Mouse (Mus musculus): ENCODE measurements at regions not wholly inside any gene's neighbourhood (a gene's known extent, or its start where the extent isn't known, plus 50 kb on each side); places are given as distances from the start of the nearest gene placed in this dataset.

DNA sequence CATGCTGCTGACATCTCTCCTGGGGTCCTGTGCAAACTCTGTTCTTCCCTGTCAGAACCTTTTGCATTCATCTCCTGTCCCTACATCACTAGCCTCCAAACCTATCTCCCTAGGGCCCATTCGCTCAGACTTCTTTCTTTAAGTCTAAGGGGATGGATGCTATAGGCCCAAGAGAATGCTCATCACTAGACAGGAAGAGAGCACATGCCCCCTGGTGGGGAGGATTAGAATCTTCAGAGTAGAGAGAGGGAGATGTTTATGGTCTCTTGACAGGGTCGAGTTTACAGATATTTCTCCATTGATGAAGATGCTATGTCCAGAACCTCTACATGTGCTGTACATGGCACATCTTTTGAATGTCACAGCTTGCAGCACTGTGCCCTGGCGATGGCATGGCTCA lies 94.9 kb upstream of the St8sia2 start:
- Histone ChIP-seq H3K36me3 (no peaks in the 10 kb centered on the region), H3K27me3 (no peaks in the 10 kb centered on the region), H3K4me2 (replicated peaks) (no peak overlapping the region), H3K4me1 (no peaks in the 10 kb centered on the region), H3K4me3 (no peak overlapping the region), H3K27ac (no peak overlapping the region), H3K9ac (no peak overlapping the region), H3K9me3 (no peaks in the 10 kb centered on the region)
- no peak for ATAC-seq (ENCODE audit: insufficient number of reproducible peaks, insufficient read depth, low FRiP score, low TSS enrichment)
- WGBS = 66% methylated on average over 3 of the region's 3 CpGs

DNA sequence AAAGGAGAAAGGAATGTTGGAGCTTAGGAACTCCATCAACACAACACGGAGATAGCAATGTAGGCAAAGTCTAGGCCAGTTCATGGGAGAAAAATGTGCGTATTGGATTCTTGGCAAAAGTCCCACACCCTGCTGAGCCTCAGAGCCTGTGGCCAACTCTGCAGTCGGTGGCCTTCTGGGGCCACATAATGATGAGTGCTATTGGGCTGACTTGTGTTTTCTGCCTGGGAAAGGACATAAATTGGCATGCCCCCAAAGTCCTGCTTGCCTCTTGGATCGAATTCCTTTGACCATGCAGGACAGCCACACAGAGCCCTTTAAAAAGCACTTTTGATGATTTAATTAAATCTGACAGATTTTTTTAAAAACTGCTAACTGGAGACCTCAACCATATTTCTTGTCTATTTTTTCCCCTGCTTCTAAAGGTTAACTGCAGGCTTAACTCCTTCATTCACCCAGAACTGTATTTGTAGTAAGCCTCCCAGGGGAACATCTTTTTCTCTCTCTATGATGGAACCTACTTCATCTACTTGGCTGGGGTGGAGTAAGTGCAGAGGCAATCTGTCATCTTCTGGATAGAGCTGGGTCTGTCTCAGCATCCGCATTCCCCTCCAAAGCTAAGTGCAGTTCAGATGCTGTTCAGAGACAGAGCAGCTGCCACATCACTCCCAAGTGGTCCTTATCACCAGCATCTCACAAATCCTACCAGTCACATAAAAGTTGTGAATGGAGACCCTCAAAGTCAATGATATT lies 93.9 kb upstream of the St8sia2 start:
- Histone ChIP-seq H3K27me3 (no peaks in the 10 kb centered on the region), H3K36me3 (no peaks in the 10 kb centered on the region), H3K27ac (no peak overlapping the region), H3K4me2 (replicated peaks) (no peak overlapping the region), H3K9me3 (no peaks in the 10 kb centered on the region), H3K9ac (no peak overlapping the region), H3K4me1 (no peaks in the 10 kb centered on the region), H3K4me3 (no peak overlapping the region)
- peak; percentile 56; the same call in 1 of the 2 replicates for ATAC-seq (ENCODE audit: insufficient number of reproducible peaks, insufficient read depth, low FRiP score, low TSS enrichment)
- WGBS = 57% methylated on average over 5 of the region's 5 CpGs

DNA sequence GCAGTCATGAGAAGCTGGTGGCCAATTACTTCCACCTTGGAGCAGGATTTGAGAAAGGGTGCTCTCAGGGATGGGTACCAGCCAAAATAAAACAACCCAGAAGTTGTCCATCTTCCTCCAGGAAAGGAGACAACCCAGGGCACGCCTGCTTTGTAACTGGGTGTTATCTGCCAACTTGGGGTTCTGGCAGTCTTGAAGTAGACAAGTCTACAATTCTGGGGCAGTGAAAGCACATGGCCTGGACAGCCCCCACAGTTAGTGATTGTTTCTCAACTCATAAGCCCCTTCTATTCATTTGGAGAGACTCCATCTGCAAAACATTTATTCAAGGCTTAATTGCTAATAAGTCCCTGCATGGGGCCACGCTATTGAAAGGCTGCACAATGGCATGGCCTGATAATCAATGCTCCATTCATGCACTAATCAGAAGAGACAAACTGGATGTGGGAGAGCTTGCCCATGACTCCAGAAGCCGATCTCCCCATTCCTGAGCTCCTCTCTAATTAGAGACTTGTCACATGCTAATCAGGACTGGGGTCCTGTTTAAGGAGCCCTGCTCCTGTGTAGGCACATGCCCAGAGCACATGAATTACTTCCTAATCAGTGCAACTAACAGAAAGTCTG lies 78.0 kb upstream of the St8sia2 start:
- H3K9me3 ChIP-seq = 0 out of 2 replicates have a peak, but pooled peaks cover 5% of the 10 kb centered on the region
- H3K9ac ChIP-seq = no peak overlapping the region
- ATAC-seq (ENCODE audit: insufficient number of reproducible peaks, insufficient read depth, low FRiP score, low TSS enrichment) = no peak
- no peak overlapping the region for H3K4me3 ChIP-seq
- no peaks in the 10 kb centered on the region for H3K27me3 ChIP-seq
- no peak overlapping the region for H3K27ac ChIP-seq
- 52% methylated on average over 3 of the region's 3 CpGs for WGBS
- H3K4me2 ChIP-seq (replicated peaks) = no peak overlapping the region
- no peaks in the 10 kb centered on the region for H3K36me3 ChIP-seq
- H3K4me1 ChIP-seq = no peaks in the 10 kb centered on the region

DNA sequence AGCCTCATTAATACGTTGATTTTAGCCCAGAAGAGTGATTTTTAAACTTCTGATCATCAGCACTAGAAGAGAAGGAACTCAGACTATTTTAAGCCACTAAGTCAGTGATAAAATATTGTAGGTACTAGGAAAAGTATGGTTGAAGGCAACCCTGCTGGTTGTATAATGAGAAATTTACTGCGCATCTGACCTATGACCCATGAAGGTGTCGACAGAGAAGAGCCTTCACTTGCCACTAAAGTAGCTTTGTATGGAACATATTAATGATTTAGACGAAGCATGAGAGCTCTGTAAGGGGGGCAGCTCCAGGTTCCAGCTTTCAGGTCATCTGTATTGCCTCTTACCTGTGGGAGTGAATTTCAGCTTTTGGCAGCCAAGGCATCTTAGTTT lies 67.4 kb upstream of the St8sia2 start:
- H3K9me3 ChIP-seq = no peaks in the 10 kb centered on the region
- no peak overlapping the region for H3K9ac ChIP-seq
- no peak overlapping the region for H3K4me3 ChIP-seq
- no peaks in the 10 kb centered on the region for H3K4me1 ChIP-seq
- H3K27me3 ChIP-seq = no peaks in the 10 kb centered on the region
- no peak overlapping the region for H3K27ac ChIP-seq
- H3K36me3 ChIP-seq = no peaks in the 10 kb centered on the region
- WGBS = 77% methylated on average over 4 of the region's 4 CpGs
- ATAC-seq (ENCODE audit: insufficient number of reproducible peaks, insufficient read depth, low FRiP score, low TSS enrichment) = no peak
- H3K4me2 ChIP-seq (replicated peaks) = no peak overlapping the region

DNA sequence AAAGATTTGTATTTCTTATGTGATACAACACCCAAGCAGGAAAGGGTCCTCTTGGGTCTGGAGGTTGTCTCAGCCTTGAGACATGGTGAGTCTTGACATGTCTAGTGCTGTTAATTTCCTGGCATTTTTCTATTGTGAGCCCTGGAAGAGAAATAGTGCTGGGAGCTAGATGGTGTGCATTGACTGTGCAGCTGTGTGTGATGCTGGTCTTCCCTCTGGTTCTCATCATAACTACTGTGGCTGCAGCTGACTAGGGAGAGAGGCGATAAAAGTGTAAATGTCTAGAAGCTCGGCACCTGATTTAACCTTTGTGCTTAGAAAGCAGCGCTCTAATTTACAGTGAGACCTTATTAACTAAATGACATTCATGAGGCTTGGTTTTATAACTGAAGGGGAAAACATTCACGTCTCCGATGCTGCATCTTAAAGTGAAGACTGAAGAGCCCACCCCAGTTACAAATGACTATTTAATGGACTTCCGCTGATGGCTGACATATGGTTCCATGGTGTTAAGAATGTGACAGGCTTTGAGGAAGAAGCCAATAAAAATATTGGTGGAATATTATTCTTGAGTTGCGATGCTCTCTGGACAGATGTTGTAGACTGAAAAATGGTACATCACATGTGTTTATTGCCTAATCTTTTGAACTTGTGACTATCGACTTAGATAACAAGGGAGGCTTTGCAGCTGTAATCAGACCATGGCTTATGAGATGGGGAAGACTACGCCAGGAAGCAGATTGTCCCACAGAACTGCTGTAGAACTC lies 66.8 kb upstream of the St8sia2 start:
- no peaks in the 10 kb centered on the region for H3K36me3 ChIP-seq
- 83% methylated on average over 9 of the region's 9 CpGs for WGBS
- H3K9ac ChIP-seq = no peak overlapping the region
- H3K27me3 ChIP-seq = no peaks in the 10 kb centered on the region
- H3K4me3 ChIP-seq = no peak overlapping the region
- H3K4me1 ChIP-seq = no peaks in the 10 kb centered on the region
- no peak overlapping the region for H3K27ac ChIP-seq
- ATAC-seq (ENCODE audit: insufficient number of reproducible peaks, insufficient read depth, low FRiP score, low TSS enrichment) = no peak
- H3K4me2 ChIP-seq (replicated peaks) = no peak overlapping the region
- H3K9me3 ChIP-seq = no peaks in the 10 kb centered on the region

DNA sequence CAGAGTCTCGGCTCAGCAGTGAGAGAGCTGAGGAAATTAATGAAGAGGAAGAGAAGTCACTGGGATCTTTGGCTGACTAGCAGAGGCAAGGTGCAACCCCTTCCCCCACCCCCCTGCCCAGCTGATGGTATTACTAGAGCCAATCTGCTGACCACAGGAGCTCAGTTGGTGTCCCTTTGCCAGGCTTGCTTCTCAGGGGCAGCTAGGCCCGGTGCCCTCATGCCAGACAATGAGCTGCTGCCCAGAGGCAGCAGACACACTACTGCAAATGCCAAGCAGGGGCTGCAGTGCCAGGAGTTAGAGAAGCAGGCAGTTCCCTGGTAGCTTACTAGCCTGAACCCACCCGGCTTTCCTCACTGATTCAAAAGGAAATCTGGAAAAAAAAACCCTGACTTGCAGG lies 59.1 kb upstream of the St8sia2 start:
- no peaks in the 10 kb centered on the region for H3K27me3 ChIP-seq
- WGBS = 42% methylated on average over 3 of the region's 3 CpGs
- no peak overlapping the region for H3K4me3 ChIP-seq
- ATAC-seq (ENCODE audit: insufficient number of reproducible peaks, insufficient read depth, low FRiP score, low TSS enrichment) = no peak
- H3K27ac ChIP-seq = no peak overlapping the region
- no peaks in the 10 kb centered on the region for H3K36me3 ChIP-seq
- H3K4me1 ChIP-seq = no peaks in the 10 kb centered on the region
- H3K4me2 ChIP-seq (replicated peaks) = no peak overlapping the region
- no peaks in the 10 kb centered on the region for H3K9me3 ChIP-seq
- no peak overlapping the region for H3K9ac ChIP-seq

DNA sequence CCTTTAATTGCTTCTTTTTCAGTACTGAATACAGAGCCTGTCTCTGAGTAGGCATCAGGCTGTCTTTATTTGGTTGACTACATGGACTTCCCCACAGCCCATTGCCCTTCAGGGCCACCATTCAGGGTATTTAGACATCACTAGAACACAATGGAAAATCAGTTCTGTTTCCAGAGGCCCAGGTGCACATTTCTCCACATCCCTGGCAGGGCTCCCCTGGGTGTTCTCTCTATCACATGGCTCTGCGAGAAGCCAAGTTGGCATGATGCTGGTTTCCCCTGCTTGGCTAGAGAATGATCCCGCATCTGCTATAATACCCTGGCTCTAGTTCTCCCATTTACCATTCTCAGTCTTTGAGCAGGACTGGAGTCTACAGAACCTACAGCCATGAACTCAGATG lies 57.3 kb upstream of the St8sia2 start:
- H3K9me3 ChIP-seq = no peaks in the 10 kb centered on the region
- WGBS = 85% methylated on average over 2 of the region's 2 CpGs

DNA sequence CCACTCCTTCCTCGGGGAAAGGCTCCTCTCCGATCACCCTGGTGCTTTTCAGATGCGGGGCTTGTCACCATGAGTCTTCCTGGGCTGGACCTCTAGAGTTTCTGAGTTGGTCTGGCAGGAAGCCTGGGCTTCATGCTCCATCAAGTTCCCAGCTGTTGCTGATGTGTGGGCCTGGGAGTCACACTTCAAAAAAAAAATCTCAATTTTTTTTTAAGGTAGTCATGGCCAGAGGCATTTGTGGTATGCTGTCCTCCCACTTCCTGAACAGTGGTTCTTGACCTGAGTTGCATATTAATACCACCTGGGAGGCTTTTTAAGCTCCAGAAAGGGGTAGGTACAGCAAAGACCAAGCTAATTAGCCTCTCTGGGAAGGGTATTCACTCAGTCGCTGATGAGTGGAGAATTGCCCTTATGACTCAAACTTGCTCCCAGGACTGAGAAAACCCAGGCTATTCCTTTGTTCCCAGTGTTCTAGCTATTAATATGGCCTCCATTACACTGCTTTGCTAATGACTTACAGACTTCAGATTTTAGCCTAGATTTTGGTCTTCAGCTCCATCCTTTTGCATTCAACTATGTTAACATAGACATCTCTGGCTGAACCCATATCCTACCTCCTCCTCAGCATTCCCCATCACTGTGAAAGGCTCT lies 52.1 kb upstream of the St8sia2 start:
- H3K27ac ChIP-seq = peak overlapping the region; percentile 25; the same call in 1 of the 2 replicates
- H3K36me3 ChIP-seq = no peaks in the 10 kb centered on the region
- peaks cover 7% of the 10 kb centered on the region for H3K4me1 ChIP-seq
- H3K27me3 ChIP-seq = no peaks in the 10 kb centered on the region
- no peak overlapping the region for H3K9ac ChIP-seq
- 26% methylated on average over 4 of the region's 4 CpGs for WGBS
- ATAC-seq (ENCODE audit: insufficient number of reproducible peaks, insufficient read depth, low FRiP score, low TSS enrichment) = no peak
- no peaks in the 10 kb centered on the region for H3K9me3 ChIP-seq
- no peak overlapping the region for H3K4me2 ChIP-seq (replicated peaks)
- no peak overlapping the region for H3K4me3 ChIP-seq

More for the DNA sequence above, 57.3 kb upstream of the St8sia2 start:
- Histone ChIP-seq H3K36me3 (no peaks in the 10 kb centered on the region), H3K27ac (no peak overlapping the region), H3K27me3 (no peaks in the 10 kb centered on the region), H3K9ac (no peak overlapping the region), H3K4me3 (no peak overlapping the region), H3K4me2 (replicated peaks) (no peak overlapping the region), H3K4me1 (no peaks in the 10 kb centered on the region)
- ATAC-seq (ENCODE audit: insufficient number of reproducible peaks, insufficient read depth, low FRiP score, low TSS enrichment) = no peak
